Mouse (Mus musculus): ENCODE measurements around the gene Lhfp.

DNA sequence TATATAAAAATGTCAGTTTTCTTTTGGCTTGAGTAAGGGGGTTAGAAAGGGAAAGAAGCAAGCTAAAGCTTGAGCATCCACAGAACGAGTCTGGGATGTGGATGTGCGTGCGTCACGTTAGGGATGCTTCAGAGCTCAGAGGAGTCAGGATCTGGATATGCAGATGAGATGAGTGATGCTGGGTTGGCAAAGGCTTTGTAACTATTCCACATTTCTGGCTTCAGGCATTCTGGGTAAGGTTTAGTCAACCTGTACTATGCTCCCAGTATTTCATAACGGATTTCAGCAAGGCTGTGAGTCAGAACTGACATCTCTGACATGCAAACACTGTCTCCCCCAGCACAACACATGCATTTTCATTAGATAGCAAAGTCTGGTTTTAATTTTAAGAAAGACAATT is 44.7 kb upstream of the Lhfp start:
- TF ChIP-seq MYOD1 (IDR thresholded peaks at IDR 0.05; ENCODE audit: control insufficient read depth, insufficient read length, low read depth) (no peak), CTCF (IDR thresholded peaks at IDR 0.05; ENCODE audit: control insufficient read depth, insufficient read depth, insufficient read length) (no peak), MYOG (IDR thresholded peaks at IDR 0.05; ENCODE audit: control insufficient read depth, extremely low read depth, insufficient read length) (no peak), MAX (IDR thresholded peaks at IDR 0.05) (no peak)

All from C2C12 (cell line).